Mouse (Mus musculus) CD4-positive helper T cell, adult 2 months (primary cell): ENCODE results near the gene Gm3159.
A peak's percentile ranks its signal among the peaks of the same experiment; 100 is the strongest.
"Not testable (repeated sequence)": the region's sequence is repeated elsewhere in the genome, so short reads cannot be mapped to it uniquely, and the experiment has no call there.

ENCODE experiments used
- DNase-seq: peaks from one replicate; pipeline ENCODE4 v3.0.0-alpha.2; 2012; ENCODE audit warnings: low read depth, missing footprints, low spot score

The Gm3159 gene

DNA sequence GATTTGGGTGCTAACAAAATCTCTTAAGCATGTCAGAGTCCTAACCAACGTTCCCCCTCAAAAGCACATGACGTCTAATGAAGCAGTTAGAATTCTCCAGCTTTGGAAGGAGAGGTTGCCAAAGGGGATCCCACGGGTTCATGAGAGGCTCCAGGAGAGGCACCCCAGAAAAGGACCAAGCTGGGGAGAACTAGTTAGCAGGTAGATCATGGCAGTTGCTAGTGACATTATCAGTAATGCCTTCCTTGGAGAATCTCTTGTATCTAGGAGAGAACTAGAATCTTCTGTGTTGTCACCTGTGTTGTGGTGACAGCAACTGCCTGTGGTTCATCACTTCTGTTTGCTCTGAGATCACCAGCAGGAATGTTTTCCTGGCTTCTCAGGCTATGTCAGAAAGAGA lies at the start of gene Gm3159:
TSS of gene Gm3159 (plus strand) at position 301 of the 400 bp plus-strand sequence.
- DNase-seq, result not testable (repeated sequence)

DNA sequence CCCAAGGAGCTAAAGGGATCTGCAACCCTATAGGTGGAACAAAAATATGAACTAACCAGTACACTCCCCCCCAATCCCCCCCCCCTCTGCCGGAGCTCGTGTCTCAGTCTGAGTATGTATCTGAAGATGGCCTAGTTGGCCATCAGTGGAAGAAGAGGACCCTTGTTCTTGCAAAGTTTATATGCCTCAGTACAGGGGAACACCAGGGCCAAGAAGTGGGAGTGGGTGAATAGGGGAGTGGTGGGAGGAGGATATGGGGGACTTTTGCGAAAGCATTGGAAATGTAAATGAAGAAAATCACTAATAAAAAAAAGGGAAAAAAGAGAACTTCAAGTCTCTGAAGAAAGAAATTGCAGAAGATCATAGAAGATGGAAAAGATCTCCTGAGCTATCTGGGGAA lies 28.3 kb upstream of the Gm3159 start:
- DNase-seq, result not testable (repeated sequence)

- not testable (repeated sequence) for DNase-seq
Measured at GRCm38 (mm10) chr14:4369691-4370090, 27.6 kb upstream of the Gm3159 start.

DNA sequence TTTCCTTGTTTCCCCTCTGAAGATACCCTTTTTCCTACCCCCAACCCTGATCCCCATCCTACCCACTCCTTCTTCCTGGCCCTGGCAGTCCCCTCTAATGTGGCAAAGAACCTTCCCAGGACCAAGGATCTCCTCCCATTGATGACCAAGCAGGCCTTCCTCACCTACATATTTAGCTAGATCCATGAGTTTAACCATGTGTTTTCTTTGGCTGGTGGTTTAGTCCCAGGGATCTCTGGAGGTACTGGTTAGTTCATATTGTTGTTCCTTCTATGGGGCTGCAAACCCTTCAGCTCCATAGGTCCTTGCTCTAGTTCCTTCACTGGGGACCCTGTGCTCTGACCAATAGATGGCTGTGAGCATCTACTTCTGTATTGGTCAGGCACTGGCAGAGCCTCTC lies 19.5 kb upstream of the Gm3159 start:
- not testable (repeated sequence) for DNase-seq

DNA sequence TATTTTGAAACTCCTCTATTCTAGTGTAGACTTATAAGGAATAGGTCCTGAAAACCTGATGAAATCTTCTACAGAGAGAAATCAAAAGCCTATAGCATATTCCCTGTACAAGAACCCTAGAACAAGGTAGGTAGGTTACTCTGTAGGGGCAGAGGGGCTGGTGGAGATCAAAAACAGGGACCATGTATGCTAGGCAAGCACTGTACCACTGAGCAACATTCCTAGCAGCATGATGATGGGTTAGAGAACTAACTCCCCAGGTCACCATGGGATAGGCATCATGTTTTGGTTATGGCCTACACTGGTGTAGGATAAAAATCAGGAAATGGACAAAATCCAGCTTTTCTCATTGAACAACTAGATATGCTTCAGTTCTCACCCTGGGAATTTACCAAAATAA lies 11.7 kb upstream of the Gm3159 start:
- DNase-seq, result not testable (repeated sequence)

- not testable (repeated sequence) for DNase-seq
Measured at GRCm38 (mm10) chr14:4392841-4393530, 4.3 kb upstream of the Gm3159 start.

DNA sequence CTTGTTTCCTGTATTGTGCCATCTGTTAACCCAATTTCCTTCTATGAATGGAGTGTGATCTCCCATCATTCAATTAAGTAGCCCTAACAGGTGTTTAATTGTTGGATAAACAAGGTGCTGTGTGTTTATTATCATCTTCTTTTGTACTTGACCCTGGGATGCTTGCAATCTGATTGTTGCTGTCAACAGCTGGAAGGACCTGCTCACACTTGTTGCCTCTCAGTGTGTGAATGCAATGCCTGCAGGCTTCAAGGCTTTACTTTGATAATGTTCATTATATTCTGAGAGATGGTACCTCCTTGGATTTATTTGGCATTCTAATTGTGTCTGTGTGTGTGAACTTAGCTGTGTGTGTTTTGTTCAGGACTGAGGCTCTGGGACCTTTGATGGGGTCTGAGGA lies 1.3 kb downstream of the Gm3159 start:
- DNase-seq, result not testable (repeated sequence)

DNA sequence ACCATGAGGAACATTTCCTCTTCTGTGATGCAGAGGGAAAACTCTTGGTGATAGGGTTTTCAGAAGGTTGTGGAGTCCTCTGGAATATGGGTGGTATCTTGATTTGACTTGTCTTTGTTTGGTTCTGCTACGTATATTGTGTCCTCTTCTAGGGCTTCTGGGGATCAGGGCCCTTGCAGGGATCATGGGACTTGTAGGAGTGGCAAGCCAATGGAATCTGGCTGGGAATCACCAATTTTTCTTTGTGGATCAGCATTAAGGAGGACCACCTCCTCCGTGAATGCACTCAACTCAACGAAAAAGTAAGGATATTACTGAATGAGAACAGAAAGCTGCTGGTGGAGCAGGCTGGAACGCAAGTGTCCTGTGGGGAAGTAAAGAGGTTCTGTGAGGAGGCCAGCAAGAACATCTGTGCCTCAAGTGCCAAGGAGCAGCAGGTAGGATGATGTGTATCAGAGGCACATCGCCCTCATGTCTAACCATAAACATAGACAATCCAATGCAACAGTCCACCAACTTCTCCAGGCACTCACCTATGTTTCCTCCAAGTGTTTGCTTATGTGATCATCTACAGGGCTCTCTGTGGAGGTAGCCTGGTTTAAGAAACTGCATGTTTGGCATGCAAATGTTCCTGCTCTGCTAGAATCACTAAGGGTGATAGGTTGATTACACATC lies 2.9 kb downstream of the Gm3159 start:
- DNase-seq, result not testable (repeated sequence)

DNA sequence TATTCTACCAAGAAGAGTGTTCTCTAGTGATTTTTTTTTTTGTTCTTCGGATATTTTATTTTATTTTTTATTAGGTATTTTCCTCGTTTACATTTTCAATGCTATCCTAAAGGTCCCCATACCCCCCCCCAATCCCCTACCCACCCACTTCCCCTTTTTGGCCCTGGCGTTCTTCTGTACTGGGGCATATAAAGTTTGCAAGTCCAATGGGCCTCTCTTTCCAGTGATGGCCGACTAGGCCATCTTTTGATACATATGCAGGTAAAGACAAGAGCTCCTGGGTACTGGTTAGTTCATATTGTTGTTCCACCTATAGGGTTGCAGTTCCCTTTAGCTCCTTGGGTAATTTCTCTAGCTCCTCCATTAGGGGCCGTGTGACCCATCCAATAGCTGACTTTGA lies 3.9 kb downstream of the Gm3159 start:
- not testable (repeated sequence) for DNase-seq

GRCm38 (mm10) chr14:4403840-4404239 lies 6.5 kb downstream of the Gm3159 start:
- not testable (repeated sequence) for DNase-seq

- not testable (repeated sequence) for DNase-seq
Measured at GRCm38 (mm10) chr14:4409939-4410338, 12.6 kb downstream of the Gm3159 start.

GRCm38 (mm10) chr14:4414965-4415835 lies 17.9 kb downstream of the Gm3159 start, which contains the start of gene Gm3164:
Gene Gm3164, plus strand, starts transcription at chr14:4415448.
- DNase-seq, result peak; percentile 0

GRCm38 (mm10) chr14:4430692-4431091 lies 33.4 kb downstream of the Gm3159 start, which contains the start of gene Gm3173:
Gene Gm3173, plus strand, starts transcription at chr14:4430992.
- not testable (repeated sequence) for DNase-seq
